Mouse (Mus musculus): ENCODE measurements around the gene Gm8439. TPM values are rescaled to one million over a fixed set of nuclear protein-coding genes. Genes with fewer than 3 reads are reported as not detected.

Gene Gm8439
- polyA plus RNA-seq, 1 experiment from 2014 or later = not detected

Other genes with a start within 250 kb of the Gm8439 start
- 35.8 and 38.5 TPM in 2 replicates for gene Scmh1, start 183.5 kb upstream of the Gm8439 start, polyA plus RNA-seq (2016; fragmentation: Nextera tagmentation; extraction: Ambion mirVana)
- gene Slfnl1, start 56.5 kb upstream of the Gm8439 start, polyA plus RNA-seq (2016; fragmentation: Nextera tagmentation; extraction: Ambion mirVana) = not detected in 2 replicates
- gene Ctps, start 18.5 kb upstream of the Gm8439 start, polyA plus RNA-seq (2016; fragmentation: Nextera tagmentation; extraction: Ambion mirVana) = 135 and 158 TPM in 2 replicates
- gene Cited4, start 77.8 kb downstream of the Gm8439 start, polyA plus RNA-seq (2016; fragmentation: Nextera tagmentation; extraction: Ambion mirVana) = 9.1 and 14.2 TPM in 2 replicates
- 3.0 and 6.9 TPM in 2 replicates for gene Kcnq4, start 159.9 kb downstream of the Gm8439 start, polyA plus RNA-seq (2016; fragmentation: Nextera tagmentation; extraction: Ambion mirVana)
- 129 TPM in 2 replicates for gene Nfyc, start 242.8 kb downstream of the Gm8439 start, polyA plus RNA-seq (2016; fragmentation: Nextera tagmentation; extraction: Ambion mirVana)